Mouse (Mus musculus): ENCODE data around the gene Vac14. TPM values are rescaled to one million over a fixed set of nuclear protein-coding genes. Genes with fewer than 3 reads are reported as not detected.
"Not testable (repeated sequence)": the region's sequence is repeated elsewhere in the genome, so short reads cannot be mapped to it uniquely, and the experiment has no call there.

Vac14 gene
- polyA plus RNA-seq, 2 experiments from 2014 or later: 6.6 to 7.6 TPM

DNA sequence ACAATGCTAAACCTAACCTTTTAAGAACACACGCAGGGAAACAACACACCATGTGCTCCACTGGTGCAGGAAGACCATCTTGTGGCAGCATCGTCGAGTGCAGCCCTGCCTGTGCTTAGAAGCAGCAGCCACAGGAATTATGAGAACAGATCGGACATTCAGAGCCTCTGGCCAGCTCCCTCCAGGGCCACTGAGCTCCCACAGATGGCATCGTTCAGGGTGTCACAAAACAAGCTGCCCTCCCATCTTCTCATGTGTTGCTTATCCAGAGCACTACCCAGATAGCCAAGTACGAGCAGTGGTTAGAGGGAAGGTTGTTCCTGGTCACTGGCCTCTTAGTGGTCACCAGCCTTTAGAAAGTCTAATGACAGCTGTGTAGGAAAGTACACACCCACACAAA, 30.9 kb downstream of the Vac14 start:
- no peak for ATAC-seq

- no peak for ATAC-seq
These were observed 32.5 kb downstream of the Vac14 start for GRCm38 (mm10) chr8:110650838-110651237.

GRCm38 (mm10) chr8:110651847-110652246, 33.5 kb downstream of the Vac14 start:
- no peak for ATAC-seq

GRCm38 (mm10) chr8:110654075-110655060, 36.0 kb downstream of the Vac14 start:
- no peak for ATAC-seq

DNA sequence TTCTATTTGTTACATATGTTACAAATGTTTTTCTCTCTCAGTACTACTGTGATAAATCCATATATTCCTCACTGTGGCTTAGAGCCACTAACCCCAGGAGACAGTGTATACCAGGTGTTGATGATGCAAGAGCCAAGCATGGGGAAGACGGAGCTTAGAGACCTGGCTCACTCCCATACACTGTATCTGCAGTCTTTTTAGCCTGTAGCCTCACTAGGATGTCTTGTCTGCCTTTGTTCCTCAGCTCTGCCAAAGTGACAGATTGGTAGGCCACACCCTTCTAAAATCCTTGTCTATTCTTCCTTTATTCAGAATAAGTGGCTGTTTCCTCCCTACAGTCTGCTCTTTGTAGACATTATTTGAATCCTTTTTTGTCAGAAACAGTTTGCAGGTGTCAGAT, 37.4 kb downstream of the Vac14 start:
- no peak for ATAC-seq

DNA sequence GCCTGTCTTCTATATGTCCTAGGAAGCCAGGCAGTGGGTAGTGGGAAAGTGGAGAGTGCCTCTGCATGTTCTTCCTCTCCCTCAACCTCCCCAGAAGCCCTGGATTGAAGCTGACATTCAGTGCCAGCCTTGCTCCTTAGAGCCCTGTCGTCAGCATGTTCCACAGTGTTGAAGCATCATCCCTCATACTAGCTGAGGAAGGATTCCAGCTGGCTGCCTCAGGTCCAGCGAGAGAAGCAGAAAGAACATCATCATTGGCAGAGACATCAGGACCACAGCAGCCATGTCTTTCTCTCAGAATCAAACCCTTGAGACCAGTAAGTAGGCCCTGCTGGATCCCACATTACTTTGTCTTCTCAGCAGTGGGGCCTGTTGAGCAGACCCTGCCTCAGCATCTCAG, 39.3 kb downstream of the Vac14 start:
- ATAC-seq: no peak

- ATAC-seq: no peak
These were observed 41.7 kb downstream of the Vac14 start for GRCm38 (mm10) chr8:110660121-110660520.

DNA sequence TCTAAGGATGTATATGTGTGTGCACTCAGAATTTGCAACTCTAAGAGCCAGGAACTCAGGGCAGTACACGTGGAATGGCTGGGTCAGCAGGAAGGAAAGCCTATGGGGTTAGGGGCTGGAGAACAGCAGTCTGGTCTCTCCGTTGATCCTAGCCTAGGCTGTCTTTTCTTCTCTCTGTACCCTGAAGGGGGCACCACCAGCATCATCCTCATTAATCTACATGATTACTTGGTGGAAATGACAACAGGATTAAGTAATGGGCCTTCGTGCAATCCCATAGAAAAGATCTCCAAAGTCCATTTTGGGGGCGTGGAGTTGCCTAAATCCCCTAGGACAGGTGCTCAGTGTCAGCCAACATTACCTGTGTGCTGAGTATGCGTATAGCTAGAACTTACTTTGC, 44.2 kb downstream of the Vac14 start:
- ATAC-seq: no peak

DNA sequence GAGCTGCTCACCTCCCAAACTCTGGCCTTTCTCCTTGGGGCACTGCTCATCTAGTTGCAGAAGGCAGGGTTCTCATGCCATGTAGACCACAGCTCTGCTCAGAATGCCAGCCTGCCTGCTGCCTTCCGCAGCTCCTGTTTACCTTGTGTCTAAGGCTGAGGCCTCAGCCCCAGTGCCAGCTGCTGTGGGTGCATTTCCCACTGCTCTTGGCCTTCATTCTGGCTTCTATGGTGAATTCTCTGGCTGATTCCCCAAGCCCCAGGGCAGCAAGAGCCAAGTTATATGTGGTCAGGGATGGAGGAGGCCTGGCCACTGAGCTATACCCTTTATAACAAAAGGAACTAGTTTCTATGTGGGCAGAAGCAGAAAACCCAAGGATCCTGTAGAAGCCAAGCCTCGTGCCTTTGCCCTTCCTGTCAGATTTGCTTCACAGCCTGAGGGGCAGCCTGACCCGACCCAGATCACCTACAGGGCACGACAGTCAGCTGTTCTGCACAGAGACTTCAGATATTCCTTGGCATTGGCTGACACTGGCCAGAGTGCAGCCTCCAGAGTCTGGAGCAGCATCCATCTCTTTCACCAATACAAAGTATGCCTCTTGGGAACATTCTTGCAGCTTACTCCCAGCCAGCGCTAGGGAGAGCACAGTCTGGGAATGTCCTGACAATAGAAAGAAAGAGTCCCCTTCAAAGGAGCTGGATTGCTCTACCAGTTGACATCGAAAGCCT, 44.8 kb downstream of the Vac14 start:
- no peak for ATAC-seq

GRCm38 (mm10) chr8:110664202-110664896, 46.0 kb downstream of the Vac14 start:
- no peak for ATAC-seq

DNA sequence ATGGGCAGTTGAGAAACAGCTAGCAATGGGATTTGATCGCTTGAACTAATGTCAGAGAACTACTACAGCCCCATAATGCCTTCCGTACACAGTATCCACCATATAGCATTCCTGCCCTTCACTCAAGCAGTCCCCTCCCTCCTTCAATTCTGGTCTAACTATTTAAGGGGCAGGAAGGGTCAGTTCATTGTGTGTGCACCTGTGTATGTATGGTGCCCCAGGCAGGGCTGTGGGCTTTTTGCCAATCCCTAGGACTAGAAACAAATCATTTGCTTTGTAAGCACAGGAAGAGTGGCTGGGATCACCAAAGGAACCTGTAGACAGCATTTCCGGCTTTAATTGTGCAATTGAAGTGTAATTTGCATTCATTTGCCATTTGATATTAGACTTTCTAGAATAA, 46.6 kb downstream of the Vac14 start:
- no peak for ATAC-seq

DNA sequence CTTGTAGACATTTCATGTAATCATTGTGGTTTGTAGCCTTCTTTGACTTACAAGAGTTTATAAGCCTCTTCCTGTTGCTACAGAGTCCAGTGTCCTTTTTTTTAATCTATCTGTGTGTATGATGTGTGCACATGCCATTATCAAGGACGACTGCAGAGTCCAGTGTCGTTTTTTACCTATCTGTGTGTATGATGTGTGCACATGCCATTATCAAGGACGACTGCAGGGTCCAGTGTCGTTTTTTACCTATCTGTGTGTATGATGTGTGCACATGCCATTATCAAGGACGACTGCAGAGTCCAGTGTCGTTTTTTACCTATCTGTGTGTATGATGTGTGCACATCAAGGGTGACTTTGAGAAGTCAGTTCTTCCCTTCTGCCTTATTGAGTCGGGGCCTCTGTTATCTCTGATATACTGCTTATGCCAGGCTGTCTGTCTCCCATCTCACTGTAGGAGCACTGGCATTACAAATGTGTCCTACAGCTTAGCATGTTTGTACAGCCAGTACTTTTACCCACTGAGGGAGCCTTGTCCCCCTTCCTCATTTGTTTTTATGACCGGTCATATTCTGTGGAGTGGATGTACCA, 49.3 kb downstream of the Vac14 start:
- ATAC-seq: not testable (repeated sequence)

GRCm38 (mm10) chr8:110669932-110670628, 51.7 kb downstream of the Vac14 start:
- ATAC-seq: no peak

DNA sequence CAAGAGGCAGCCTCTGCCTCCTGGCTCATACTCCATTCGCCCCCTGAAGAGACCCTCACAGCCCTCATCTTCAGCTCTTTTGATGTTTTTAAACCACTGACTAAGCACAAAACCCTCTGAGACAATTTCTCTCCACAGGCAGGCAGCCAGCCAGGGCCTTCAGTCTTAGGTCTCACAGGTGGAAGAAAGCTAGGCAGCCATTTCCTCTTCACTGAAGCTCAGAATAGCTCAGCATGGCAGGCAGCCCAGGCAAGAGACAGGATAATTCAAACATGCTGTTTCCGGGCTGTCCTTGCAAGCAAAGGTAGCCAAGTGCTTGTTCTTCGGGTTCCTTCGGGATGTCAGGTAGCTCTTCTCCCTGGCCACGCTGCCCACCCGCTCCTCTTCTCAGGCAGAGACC, 52.9 kb downstream of the Vac14 start:
- no peak for ATAC-seq

DNA sequence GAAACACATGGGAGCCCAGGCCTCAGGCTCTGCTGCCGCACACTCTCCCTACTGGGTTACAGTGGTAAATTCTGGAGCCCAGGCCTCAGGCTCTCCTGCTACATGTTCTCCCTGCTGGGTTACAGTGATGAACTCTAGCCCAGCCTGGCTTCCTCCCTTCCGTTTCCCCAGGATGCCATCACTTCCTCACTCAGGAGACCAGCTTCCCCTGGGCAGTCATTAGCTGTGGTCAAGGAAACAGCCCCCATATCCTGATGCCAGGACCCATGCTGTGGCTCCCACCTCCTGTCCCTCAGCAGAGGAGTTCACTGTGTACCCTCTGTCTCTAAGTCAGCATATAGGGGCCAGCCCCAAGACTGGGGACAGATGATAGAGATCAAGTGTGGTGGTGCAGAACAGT, 53.7 kb downstream of the Vac14 start:
- ATAC-seq: no peak

DNA sequence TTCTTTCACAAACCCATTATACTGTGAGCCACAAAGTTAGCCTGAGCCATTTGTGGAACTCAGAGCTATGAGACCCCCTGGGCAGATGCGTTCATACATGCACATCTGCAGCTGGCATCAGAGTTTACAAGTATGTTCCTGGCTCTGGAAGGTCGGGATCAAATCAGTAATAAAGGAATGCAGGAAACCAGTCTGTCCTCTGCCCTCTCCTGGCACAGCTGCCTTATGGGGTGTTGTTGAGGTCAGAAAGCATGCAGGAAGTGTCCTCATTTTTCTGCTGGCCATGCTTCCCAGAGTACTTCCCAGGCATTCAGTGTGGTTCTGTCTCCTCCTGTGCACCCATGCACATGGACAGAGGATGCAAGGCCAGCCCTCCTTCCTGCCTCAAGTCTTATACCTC, 54.8 kb downstream of the Vac14 start:
- no peak for ATAC-seq

- ATAC-seq: no peak
These were observed 56.2 kb downstream of the Vac14 start for GRCm38 (mm10) chr8:110674589-110674988.

DNA sequence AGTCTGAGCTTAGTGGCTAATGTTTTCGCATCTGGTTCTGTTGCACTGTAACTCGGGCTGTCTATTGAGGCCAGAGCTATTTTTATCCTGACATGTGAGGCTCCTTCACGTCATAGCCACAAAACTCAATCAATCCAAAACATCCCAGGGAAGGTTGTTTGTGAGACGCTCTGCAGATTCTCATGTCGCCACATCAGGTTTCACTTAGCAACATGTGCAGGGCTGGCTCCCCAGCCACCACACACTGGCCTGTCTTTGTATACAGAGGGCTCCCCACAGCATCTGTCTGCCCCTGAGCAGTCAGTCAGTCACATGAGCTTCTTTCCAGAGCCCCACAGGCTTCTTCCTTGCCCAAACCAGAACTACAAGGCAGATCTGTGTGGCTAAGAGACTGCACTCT, 58.3 kb downstream of the Vac14 start:
- no peak for ATAC-seq

GRCm38 (mm10) chr8:110677174-110677660, 58.8 kb downstream of the Vac14 start:
- ATAC-seq: no peak

- ATAC-seq: no peak
These were observed 60.6 kb downstream of the Vac14 start for GRCm38 (mm10) chr8:110678989-110679388.

DNA sequence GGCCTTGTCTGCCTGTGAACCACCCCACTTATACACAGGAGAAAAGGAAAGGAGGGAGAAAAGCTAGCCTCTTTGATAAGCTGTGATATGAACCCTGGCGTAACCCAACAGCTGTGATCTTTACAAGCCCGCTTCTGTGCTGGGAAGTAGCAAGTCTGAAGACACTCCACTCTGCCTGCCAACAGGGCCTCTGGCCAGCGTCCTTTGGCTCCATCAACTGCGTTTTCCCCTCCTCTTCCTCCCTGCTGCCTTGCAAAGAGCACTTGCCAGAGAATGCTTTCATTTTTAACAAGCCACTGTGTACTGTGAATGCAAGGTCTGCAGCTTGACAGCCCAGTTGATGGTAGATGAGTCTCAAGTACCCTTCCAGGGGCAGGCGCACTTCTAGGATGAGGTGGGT, 69.3 kb downstream of the Vac14 start:
- no peak for ATAC-seq

- no peak for ATAC-seq
These were observed 71.6 kb downstream of the Vac14 start for GRCm38 (mm10) chr8:110689961-110690360.

All from activated CD4-positive, CD25-positive, alpha-beta regulatory T cell, adult 4 months (primary cell).